Mouse (Mus musculus) megakaryocyte, embryonic 14.5 days (primary cell): ENCODE data around the gene Rnaset2a.
"Not testable (repeated sequence)": the region's sequence is repeated elsewhere in the genome, so short reads cannot be mapped to it uniquely, and the experiment has no call there.

ENCODE experiments used
- FLI1 ChIP-seq: IDR thresholded peaks from 2 replicates; pipeline ENCODE4 v1.6.1; 2012; ENCODE audit warnings: low read length, inconsistent platforms, mixed read lengths
- GATA1 ChIP-seq: IDR thresholded peaks from 3 replicates; pipeline ENCODE4 v1.6.1; 2012; ENCODE audit warnings: mixed read lengths, low read length, inconsistent platforms, borderline replicate concordance

DNA sequence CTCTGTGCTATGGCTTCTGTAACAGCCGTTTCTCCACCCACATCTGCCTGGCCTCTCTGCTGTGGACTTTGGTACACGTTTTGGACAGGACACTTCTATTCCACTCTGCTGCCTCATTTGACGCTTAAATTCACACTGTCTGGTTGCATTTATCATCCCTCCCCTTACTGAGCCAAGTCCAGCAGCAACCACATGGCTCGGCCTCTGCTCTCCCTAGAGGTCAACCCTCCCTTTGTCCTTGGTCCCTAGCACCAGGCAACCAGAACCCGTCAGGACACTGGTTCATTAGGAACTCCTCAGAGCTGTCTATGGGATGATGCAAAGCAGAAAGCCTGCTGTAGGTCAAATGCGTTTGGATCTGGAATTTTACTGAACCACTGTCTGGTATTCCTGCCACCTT, 17.0 kb downstream of the Rnaset2a start:
- not testable (repeated sequence) for TF ChIP-seq FLI1, GATA1
